Mouse (Mus musculus): ENCODE data around the gene Hypm. TPM values are rescaled to one million over a fixed set of nuclear protein-coding genes. Genes with fewer than 3 reads are reported as not detected.

The Hypm gene
- polyA plus RNA-seq, 1 experiment from 2014 or later: not detected

Other genes with a start within 250 kb of the Hypm start
- gene Dynlt3, start 183.9 kb upstream of the Hypm start, polyA plus RNA-seq (2014; fragmentation: Nextera tagmentation; extraction: Ambion mirVana): 28.5 and 29.2 TPM in 2 replicates
- not detected in 2 replicates for gene H2al3, start 2.8 kb downstream of the Hypm start, polyA plus RNA-seq (2014; fragmentation: Nextera tagmentation; extraction: Ambion mirVana)
- gene Sytl5, start 38.7 kb downstream of the Hypm start, polyA plus RNA-seq (2014; fragmentation: Nextera tagmentation; extraction: Ambion mirVana): 1.5 and 1.7 TPM in 2 replicates

Measured in forebrain, embryonic 11.5 days (tissue).